Mouse (Mus musculus) heart, postnatal 0 days (tissue): ENCODE data around the gene Fchsd2.

Experiments
- CTCF ChIP-seq: IDR thresholded peaks from 2 replicates; pipeline ENCODE4 v1.5.1; 2016; ENCODE audit warnings: antibody characterized with exemption, control low read depth, low read depth
- EP300 ChIP-seq: IDR thresholded peaks from 2 replicates; pipeline ENCODE4 v1.6.1; 2016; ENCODE audit warnings: antibody characterized with exemption, low read depth

DNA sequence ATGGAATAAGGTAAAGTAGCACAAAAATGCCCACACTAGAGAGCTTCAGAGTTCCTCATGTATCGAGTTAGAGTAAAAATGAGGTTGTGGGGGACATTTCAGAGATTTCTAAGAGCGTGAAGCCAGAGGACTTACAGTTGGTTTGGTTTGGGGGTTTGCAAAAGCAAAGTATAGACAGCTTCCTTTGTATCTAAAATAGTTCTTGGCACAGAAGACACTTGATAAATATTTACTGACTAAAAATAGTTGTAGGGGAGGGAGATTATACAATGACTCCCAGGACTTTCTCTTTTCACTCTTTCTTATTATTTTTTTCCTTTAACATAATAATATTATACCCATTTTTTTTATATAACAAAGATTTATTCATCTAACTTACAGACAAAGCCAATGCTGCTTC, 86.1 kb downstream of the Fchsd2 start:
- TF ChIP-seq CTCF (no peak), EP300 (no peak)
